Mouse (Mus musculus) kidney, postnatal 10 days (tissue): ENCODE measurements at regions not wholly inside any gene's neighbourhood (a gene's known extent, or its start where the extent isn't known, plus 50 kb on each side); places are given as distances from the start of the nearest gene placed in this dataset.

ENCODE experiments used
- DNase-seq: peaks from one replicate; pipeline ENCODE4 v3.0.0; 2021; ENCODE audit warnings: mixed read lengths

GRCm38 (mm10) chr1:19528871-19529270 lies 320.2 kb downstream of the Tfap2b start:
- DNase-seq = no peak

GRCm38 (mm10) chr1:19531406-19531805 lies 322.7 kb downstream of the Tfap2b start:
- peak; percentile 5 for DNase-seq

GRCm38 (mm10) chr1:19534990-19535389 lies 326.3 kb downstream of the Tfap2b start:
- no peak for DNase-seq

GRCm38 (mm10) chr1:19543011-19543410 lies 334.3 kb downstream of the Tfap2b start:
- no peak for DNase-seq

GRCm38 (mm10) chr1:19565755-19566154 lies 357.0 kb downstream of the Tfap2b start:
- DNase-seq = no peak

- DNase-seq = no peak
These were observed 374.6 kb downstream of the Tfap2b start for GRCm38 (mm10) chr1:19583071-19584034.

GRCm38 (mm10) chr1:19605506-19605905 lies 396.8 kb downstream of the Tfap2b start:
- DNase-seq = no peak

- no peak for DNase-seq
These were observed 407.0 kb downstream of the Tfap2b start for GRCm38 (mm10) chr1:19615688-19616087.

GRCm38 (mm10) chr1:19639136-19639535 lies 430.4 kb downstream of the Tfap2b start:
- DNase-seq = no peak

GRCm38 (mm10) chr1:19647713-19648589 lies 439.2 kb downstream of the Tfap2b start:
- no peak for DNase-seq

- no peak for DNase-seq
These were observed 453.4 kb downstream of the Tfap2b start for GRCm38 (mm10) chr1:19662142-19662541.

GRCm38 (mm10) chr1:19662779-19663178 lies 454.1 kb downstream of the Tfap2b start:
- DNase-seq = no peak

- no peak for DNase-seq
These were observed 465.0 kb downstream of the Tfap2b start for GRCm38 (mm10) chr1:19673448-19674396.

GRCm38 (mm10) chr1:19674397-19674770 lies 465.7 kb downstream of the Tfap2b start:
- DNase-seq = no peak

GRCm38 (mm10) chr1:19681024-19681778 lies 472.5 kb downstream of the Tfap2b start:
- no peak for DNase-seq
